Mouse (Mus musculus): Measurements from ENCODE around the gene Gm20388. TPM values are rescaled to one million over a fixed set of nuclear protein-coding genes. Genes with fewer than 3 reads are reported as not detected.

Gm20388 gene
- polyA plus RNA-seq, 1 experiment from 2014 or later, result 47.1 TPM

DNA sequence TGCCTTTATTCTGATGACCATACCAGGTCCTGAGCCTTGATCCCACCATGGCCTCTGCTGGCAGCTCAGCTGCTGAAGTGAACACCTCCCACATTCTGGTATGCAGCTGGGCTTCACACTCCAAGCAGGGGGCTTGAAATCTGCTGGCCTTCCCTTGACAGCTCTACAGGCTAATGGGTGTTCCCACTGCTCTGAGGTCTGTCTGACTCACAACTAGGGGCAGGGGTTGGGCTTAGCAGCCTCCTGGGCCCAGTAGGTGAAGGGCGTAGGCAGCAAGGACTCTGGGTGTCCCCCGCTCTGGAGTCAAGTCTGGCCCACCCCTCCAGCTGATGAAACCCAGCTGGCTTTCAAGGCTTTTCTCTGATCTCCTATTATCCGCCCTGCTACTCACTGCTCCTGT, 1550.6 kb downstream of the Gm20388 start:
- H3K36me3 ChIP-seq (ENCODE audit: inconsistent target), result no peaks in the 10 kb centered on the region
- 86% methylated on average over 3 of the region's 3 CpGs for WGBS (ENCODE audit: missing documents)
- H3K27ac ChIP-seq, result no peak overlapping the region
- no peaks in the 10 kb centered on the region for H3K79me2 ChIP-seq (ENCODE audit: inconsistent target)
- H3K4me3 ChIP-seq (ENCODE audit: inconsistent target), result no peak overlapping the region

- WGBS (ENCODE audit: missing documents), result 65% methylated on average over 3 of the region's 3 CpGs
- Histone ChIP-seq H3K79me2 (ENCODE audit: inconsistent target) (no peaks in the 10 kb centered on the region), H3K4me3 (ENCODE audit: inconsistent target) (no peak overlapping the region), H3K36me3 (ENCODE audit: inconsistent target) (no peaks in the 10 kb centered on the region), H3K27ac (no peak overlapping the region)
Measured at GRCm38 (mm10) chr8:121462092-121462491, 1551.5 kb downstream of the Gm20388 start.

- no peaks in the 10 kb centered on the region for H3K79me2 ChIP-seq (ENCODE audit: inconsistent target)
Measured at GRCm38 (mm10) chr8:121468083-121469071, 1557.7 kb downstream of the Gm20388 start.

GRCm38 (mm10) chr8:121474161-121474897, 1563.7 kb downstream of the Gm20388 start:
- no peaks in the 10 kb centered on the region for H3K79me2 ChIP-seq (ENCODE audit: inconsistent target)
- H3K4me3 ChIP-seq (ENCODE audit: inconsistent target), result no peak overlapping the region
- no peaks in the 10 kb centered on the region for H3K36me3 ChIP-seq (ENCODE audit: inconsistent target)
- WGBS (ENCODE audit: missing documents), result 19% methylated on average over 20 of the region's 25 CpGs
- H3K27ac ChIP-seq, result no peak overlapping the region

More at GRCm38 (mm10) chr8:121468083-121469071, 1557.7 kb downstream of the Gm20388 start:
- Histone ChIP-seq H3K27ac (no peak overlapping the region), H3K4me3 (ENCODE audit: inconsistent target) (no peak overlapping the region), H3K36me3 (ENCODE audit: inconsistent target) (no peaks in the 10 kb centered on the region)
- WGBS (ENCODE audit: missing documents), result 89% methylated on average over 46 of the region's 49 CpGs

DNA sequence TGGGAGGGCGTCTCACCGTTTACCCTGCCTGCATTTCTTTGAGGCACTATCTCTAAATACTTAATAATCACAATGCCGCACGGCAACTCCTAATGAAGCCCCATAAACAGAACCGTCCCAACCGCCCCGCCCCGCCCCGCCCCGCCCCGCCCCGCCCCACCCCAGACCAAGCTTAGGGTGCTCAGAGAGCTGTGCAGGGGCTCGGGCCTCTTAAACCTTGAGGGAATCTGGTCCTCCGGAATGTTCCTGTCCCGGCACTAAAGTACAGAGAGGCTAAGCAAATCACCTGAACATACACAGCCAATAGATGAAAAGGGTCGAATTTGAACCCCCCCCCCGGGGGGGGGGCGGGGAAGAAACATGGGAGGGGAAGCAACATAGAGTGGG, 1564.2 kb downstream of the Gm20388 start:
- H3K79me2 ChIP-seq (ENCODE audit: inconsistent target), result no peaks in the 10 kb centered on the region
- no peak overlapping the region for H3K4me3 ChIP-seq (ENCODE audit: inconsistent target)
- no peaks in the 10 kb centered on the region for H3K36me3 ChIP-seq (ENCODE audit: inconsistent target)
- 5% methylated on average over 9 of the region's 18 CpGs for WGBS (ENCODE audit: missing documents)
- H3K27ac ChIP-seq, result no peak overlapping the region

DNA sequence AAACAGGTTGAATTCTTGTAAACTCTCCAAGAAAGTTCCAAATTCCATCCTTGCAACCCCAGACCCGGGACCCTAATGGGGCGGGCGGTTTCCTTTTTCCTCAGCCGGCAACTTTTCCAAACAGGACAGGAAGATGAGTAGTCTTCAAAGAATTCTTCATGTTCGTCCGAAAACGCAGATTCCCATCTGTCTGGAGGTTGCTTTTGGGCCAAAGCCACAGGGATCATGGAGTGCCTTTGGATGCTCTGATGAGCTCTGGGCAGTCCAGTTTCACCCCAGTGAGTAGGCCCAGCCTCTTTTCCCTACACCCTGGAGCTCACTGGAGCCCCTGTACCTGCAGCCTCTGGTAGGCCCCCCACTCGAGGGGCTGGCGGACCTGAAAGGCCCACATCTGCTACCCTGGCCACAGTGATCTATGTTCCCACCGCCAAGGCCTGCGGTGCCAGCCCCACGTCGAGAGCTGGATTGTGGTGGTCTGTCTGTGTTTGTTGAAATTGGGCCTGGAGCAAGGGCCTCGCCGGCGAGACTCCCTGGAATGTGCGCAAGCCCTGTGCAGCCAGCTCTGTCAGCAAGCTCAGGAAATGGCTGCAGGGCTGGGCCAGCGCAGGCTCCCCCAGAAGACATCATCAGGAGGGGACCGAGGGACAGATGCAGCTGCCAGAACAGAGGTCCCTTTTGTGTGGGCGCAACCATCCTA, 1567.4 kb downstream of the Gm20388 start:
- no peak overlapping the region for H3K4me3 ChIP-seq (ENCODE audit: inconsistent target)
- no peaks in the 10 kb centered on the region for H3K36me3 ChIP-seq (ENCODE audit: inconsistent target)
- 76% methylated on average over 20 of the region's 20 CpGs for WGBS (ENCODE audit: missing documents)
- no peak overlapping the region for H3K27ac ChIP-seq
- no peaks in the 10 kb centered on the region for H3K79me2 ChIP-seq (ENCODE audit: inconsistent target)

GRCm38 (mm10) chr8:121479144-121479543, 1568.5 kb downstream of the Gm20388 start:
- WGBS (ENCODE audit: missing documents), result 91% methylated on average over 8 of the region's 8 CpGs
- H3K4me3 ChIP-seq (ENCODE audit: inconsistent target), result no peak overlapping the region
- H3K27ac ChIP-seq, result no peak overlapping the region
- H3K79me2 ChIP-seq (ENCODE audit: inconsistent target), result no peaks in the 10 kb centered on the region
- H3K36me3 ChIP-seq (ENCODE audit: inconsistent target), result no peaks in the 10 kb centered on the region

DNA sequence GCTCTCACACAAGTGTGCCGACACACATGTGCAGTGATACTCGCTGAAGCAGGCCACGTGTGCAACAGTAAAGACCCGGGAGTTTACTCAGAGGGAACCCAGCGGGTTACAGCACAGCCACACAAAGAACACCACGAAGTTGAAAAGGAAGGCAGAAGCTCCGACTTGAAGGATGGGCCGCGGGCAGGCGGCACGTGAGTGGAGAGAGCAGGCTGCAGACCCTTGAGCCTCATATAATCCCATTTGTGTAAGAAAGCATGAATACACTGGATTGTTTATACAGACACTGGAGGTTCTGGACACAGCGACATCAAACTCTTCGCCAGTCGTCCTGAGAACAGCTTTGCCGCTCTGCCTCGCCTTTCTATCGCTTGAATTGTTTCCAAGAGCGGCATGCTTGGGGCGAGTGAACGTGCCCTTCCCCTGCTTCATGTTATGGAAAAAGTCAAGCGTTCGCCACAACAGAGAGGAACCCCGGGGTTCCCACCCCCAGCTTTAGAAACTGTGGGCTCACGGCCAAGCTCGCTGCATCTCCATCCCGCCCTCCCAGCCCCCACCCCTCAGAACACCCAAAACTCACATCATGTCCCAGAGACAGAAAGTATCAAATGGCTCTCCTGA, 1569.9 kb downstream of the Gm20388 start:
- WGBS (ENCODE audit: missing documents), result 89% methylated on average over 25 of the region's 26 CpGs
- Histone ChIP-seq H3K4me3 (ENCODE audit: inconsistent target) (no peak overlapping the region), H3K79me2 (ENCODE audit: inconsistent target) (no peaks in the 10 kb centered on the region), H3K36me3 (ENCODE audit: inconsistent target) (no peaks in the 10 kb centered on the region), H3K27ac (no peak overlapping the region)

GRCm38 (mm10) chr8:121484072-121484782, 1573.6 kb downstream of the Gm20388 start:
- Histone ChIP-seq H3K79me2 (ENCODE audit: inconsistent target) (no peaks in the 10 kb centered on the region), H3K27ac (no peak overlapping the region), H3K36me3 (ENCODE audit: inconsistent target) (no peaks in the 10 kb centered on the region), H3K4me3 (ENCODE audit: inconsistent target) (no peak overlapping the region)
- WGBS (ENCODE audit: missing documents), result 60% methylated on average over 21 of the region's 23 CpGs

DNA sequence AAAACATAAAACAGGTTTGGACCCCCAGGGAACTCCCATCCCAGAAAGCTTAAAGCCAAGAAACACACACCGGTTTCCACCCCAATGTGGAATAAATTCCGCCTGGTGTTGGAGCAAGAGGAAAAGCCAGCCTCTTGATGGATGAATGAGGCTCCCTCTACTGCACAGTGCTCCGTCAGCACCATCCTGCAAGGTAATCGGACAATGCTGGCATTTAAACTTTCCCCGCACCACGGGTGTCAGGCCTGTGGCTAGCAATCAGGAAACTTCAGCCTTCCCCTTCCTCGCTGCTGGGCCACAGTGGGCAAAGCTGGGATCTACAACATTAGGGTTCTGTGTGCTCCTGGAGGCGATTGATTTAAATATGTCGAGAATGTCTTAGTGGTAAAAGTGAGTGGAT, 1581.0 kb downstream of the Gm20388 start:
- WGBS (ENCODE audit: missing documents), result 63% methylated on average over 9 of the region's 9 CpGs
- H3K4me3 ChIP-seq (ENCODE audit: inconsistent target), result no peak overlapping the region
- no peaks in the 10 kb centered on the region for H3K36me3 ChIP-seq (ENCODE audit: inconsistent target)
- no peak overlapping the region for H3K27ac ChIP-seq
- no peaks in the 10 kb centered on the region for H3K79me2 ChIP-seq (ENCODE audit: inconsistent target)

GRCm38 (mm10) chr8:121497621-121498020, 1587.0 kb downstream of the Gm20388 start:
- H3K36me3 ChIP-seq (ENCODE audit: inconsistent target), result no peaks in the 10 kb centered on the region
- no peak overlapping the region for H3K4me3 ChIP-seq (ENCODE audit: inconsistent target)
- WGBS (ENCODE audit: missing documents), result 85% methylated on average over 6 of the region's 6 CpGs
- H3K79me2 ChIP-seq (ENCODE audit: inconsistent target), result no peaks in the 10 kb centered on the region
- H3K27ac ChIP-seq, result no peak overlapping the region

GRCm38 (mm10) chr8:121511751-121512150, 1601.1 kb downstream of the Gm20388 start:
- H3K27ac ChIP-seq, result no peak overlapping the region
- H3K79me2 ChIP-seq (ENCODE audit: inconsistent target), result no peaks in the 10 kb centered on the region
- H3K4me3 ChIP-seq (ENCODE audit: inconsistent target), result no peak overlapping the region
- WGBS (ENCODE audit: missing documents), result 60% methylated on average over 9 of the region's 9 CpGs
- no peaks in the 10 kb centered on the region for H3K36me3 ChIP-seq (ENCODE audit: inconsistent target)

GRCm38 (mm10) chr8:121513429-121513828, 1602.8 kb downstream of the Gm20388 start:
- Histone ChIP-seq H3K27ac (no peak overlapping the region), H3K4me3 (ENCODE audit: inconsistent target) (no peak overlapping the region), H3K79me2 (ENCODE audit: inconsistent target) (no peaks in the 10 kb centered on the region), H3K36me3 (ENCODE audit: inconsistent target) (no peaks in the 10 kb centered on the region)
- 5% methylated on average over 12 of the region's 12 CpGs for WGBS (ENCODE audit: missing documents)

Data from macrophage (primary cell).